Mouse (Mus musculus) kidney, postnatal 0 days (tissue): ENCODE data around the gene F5. TPM values are rescaled to one million over a fixed set of nuclear protein-coding genes. Genes with fewer than 3 reads are reported as not detected.

Experiments
- ATAC-seq: fragments of 200-750 bp; cut with Nextera tagmentation; replicated peaks from 2 replicates; pipeline ENCODE4 v1.8.0; 2017; ENCODE audit warnings: low read depth, moderate number of reproducible peaks, moderate TSS enrichment, moderate library complexity; ENCODE audit not compliant: low FRiP score
- DNase-seq: peaks from one replicate; pipeline ENCODE4 v3.0.0-alpha.2; 2016; ENCODE audit warnings: low spot score
- H3K27ac ChIP-seq: fragments of 300-500 bp; sonication (generic); 2 replicates; pipeline ENCODE4 v1.5.1; 2014; ENCODE audit warnings: mild to moderate bottlenecking
- H3K27me3 ChIP-seq: fragments of 300-500 bp; sonication (generic); 2 replicates; pipeline ENCODE4 v1.6.1; 2014; ENCODE audit warnings: low read length, mixed read lengths; ENCODE audit not compliant: insufficient read depth
- H3K36me3 ChIP-seq: fragments of 300-500 bp; sonication (generic); 2 replicates; pipeline ENCODE4 v1.6.1; 2014; ENCODE audit warnings: low read length, mixed read lengths; ENCODE audit not compliant: insufficient read depth
- H3K4me1 ChIP-seq: fragments of 300-500 bp; sonication (generic); replicated peaks from 2 replicates; pipeline ENCODE4 v1.6.1; 2014; ENCODE audit warnings: antibody characterized with exemption, low read length, mixed read lengths; ENCODE audit not compliant: insufficient read depth
- H3K4me2 ChIP-seq: fragments of 300-500 bp; sonication (generic); 2 replicates; pipeline ENCODE4 v1.6.1; 2014; ENCODE audit warnings: mild to moderate bottlenecking, low read length, moderate library complexity, mixed read lengths
- H3K4me3 ChIP-seq: fragments of 300-500 bp; sonication (generic); replicated peaks from 2 replicates; pipeline ENCODE4 v1.5.1; 2014; ENCODE audit warnings: low read depth, low read length
- H3K9ac ChIP-seq: fragments of 300-500 bp; sonication (generic); 2 replicates; pipeline ENCODE4 v1.6.1; 2014; ENCODE audit warnings: low read depth, low read length
- H3K9me3 ChIP-seq: fragments of 300-500 bp; sonication (generic); replicated peaks from 2 replicates; pipeline ENCODE4 v1.6.1; 2016; ENCODE audit warnings: low read length, inconsistent platforms, mixed read lengths
- CTCF ChIP-seq: IDR thresholded peaks from 2 replicates; pipeline ENCODE4 v1.5.1; 2016; ENCODE audit warnings: antibody characterized with exemption, low read depth, mild to moderate bottlenecking, moderate library complexity
- WGBS: fragments of 180-500 bp; shearing (Covaris S2); extraction: QIAGEN DNeasy Blood & Tissue Kit; methylation state at CpG from one replicate; pipeline ENCODE4 v1.1.7; 2014; 5-methylcytosine and 5-hydroxymethylcytosine counted together
- polyA plus RNA-seq: library from polyadenylated mRNA; unstranded; fragments of >200 nt; fragmentation: Nextera tagmentation; extraction: Ambion mirVana; gene quantifications from 2 replicates; pipeline ENCODE4 v1.2.1, GENCODE M21; 2015

The F5 gene
- polyA plus RNA-seq, 1 experiment from 2014 or later: 0.21 TPM

DNA sequence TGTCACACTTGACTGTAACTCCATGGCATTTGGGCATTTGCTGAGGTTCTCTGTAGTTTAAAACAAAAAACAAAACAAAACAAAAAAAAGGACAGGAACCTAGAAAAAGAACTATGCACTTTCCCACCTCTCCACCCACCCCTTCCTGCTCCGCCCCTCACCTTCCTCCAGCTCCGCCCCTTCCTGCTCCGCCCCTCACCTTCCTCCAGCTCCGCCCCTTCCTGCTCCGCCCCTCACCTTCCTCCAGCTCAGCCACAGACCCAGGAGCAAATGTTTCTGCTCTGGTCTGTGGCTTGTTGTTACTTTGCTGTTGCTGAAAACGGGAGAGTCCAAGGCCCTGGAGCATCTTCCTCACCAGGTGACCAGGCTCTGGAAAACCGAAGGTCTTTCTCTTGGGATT, 2.6 kb upstream of the F5 start:
- no peaks in the 10 kb centered on the region for H3K27me3 ChIP-seq
- 0 out of 2 replicates have a peak, but pooled peaks cover 6% of the 10 kb centered on the region for H3K4me1 ChIP-seq
- H3K27ac ChIP-seq: no peak overlapping the region
- H3K4me3 ChIP-seq: no peak overlapping the region
- ATAC-seq: no peak
- no peaks in the 10 kb centered on the region for H3K36me3 ChIP-seq
- no peak overlapping the region for H3K9ac ChIP-seq
- TF ChIP-seq CTCF: no peak
- WGBS: 97% methylated on average over 7 of the region's 7 CpGs
- no peak for DNase-seq
- no peak overlapping the region for H3K4me2 ChIP-seq
- no peaks in the 10 kb centered on the region for H3K9me3 ChIP-seq

DNA sequence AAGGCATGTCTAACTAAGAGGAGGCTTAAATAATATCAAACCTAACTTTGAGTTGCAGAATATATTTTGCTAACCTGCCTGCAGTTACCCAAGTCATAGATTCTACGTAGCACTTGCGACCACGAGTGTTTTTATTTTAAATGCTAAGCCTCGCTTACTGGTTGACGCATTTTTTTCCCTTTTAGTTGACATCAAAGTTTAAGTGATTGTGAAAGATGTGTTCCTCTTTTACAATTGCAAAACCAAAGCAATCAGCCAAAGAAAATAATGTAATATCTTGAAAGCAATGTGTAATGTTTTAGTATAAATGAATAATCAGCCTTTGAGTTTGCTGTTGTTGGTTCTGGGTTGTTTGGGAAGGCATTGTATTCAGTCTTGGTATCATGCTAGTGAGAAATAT, 1.2 kb downstream of the F5 start:
- Histone ChIP-seq H3K4me1 (0 out of 2 replicates have a peak, but pooled peaks cover 6% of the 10 kb centered on the region), H3K9ac (no peak overlapping the region), H3K27me3 (no peaks in the 10 kb centered on the region), H3K27ac (no peak overlapping the region), H3K9me3 (no peaks in the 10 kb centered on the region), H3K36me3 (no peaks in the 10 kb centered on the region), H3K4me3 (no peak overlapping the region), H3K4me2 (no peak overlapping the region)
- WGBS: 80% methylated on average over 5 of the region's 5 CpGs
- DNase-seq (no peak), ATAC-seq (no peak)
- no peak for TF ChIP-seq CTCF

DNA sequence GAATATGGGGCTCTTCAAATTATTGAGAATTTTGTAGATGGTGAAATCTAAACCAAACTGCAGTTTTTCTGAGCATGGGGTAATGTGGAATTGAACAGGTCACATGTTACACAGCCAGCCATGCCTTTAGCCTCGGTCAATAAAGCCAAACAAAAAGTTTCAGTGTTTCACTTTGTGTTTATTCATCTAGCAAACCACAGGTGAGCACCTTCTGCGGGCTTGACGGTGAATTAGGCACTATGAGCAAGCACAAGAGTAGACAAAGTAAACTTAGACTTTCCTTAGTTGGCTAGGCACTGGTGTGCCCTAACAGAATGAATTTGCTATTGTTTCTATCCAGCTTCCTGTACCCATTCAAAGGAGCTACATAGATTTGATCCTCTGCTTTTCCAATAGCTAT, 3.3 kb downstream of the F5 start:
- ATAC-seq (no peak), DNase-seq (no peak)
- H3K4me3 ChIP-seq: no peak overlapping the region
- 59% methylated on average over 3 of the region's 3 CpGs for WGBS
- 0 out of 2 replicates have a peak, but pooled peaks cover 6% of the 10 kb centered on the region for H3K4me1 ChIP-seq
- no peak overlapping the region for H3K27ac ChIP-seq
- no peaks in the 10 kb centered on the region for H3K27me3 ChIP-seq
- no peak overlapping the region for H3K9ac ChIP-seq
- no peaks in the 10 kb centered on the region for H3K9me3 ChIP-seq
- no peak for TF ChIP-seq CTCF
- no peaks in the 10 kb centered on the region for H3K36me3 ChIP-seq
- H3K4me2 ChIP-seq: no peak overlapping the region

DNA sequence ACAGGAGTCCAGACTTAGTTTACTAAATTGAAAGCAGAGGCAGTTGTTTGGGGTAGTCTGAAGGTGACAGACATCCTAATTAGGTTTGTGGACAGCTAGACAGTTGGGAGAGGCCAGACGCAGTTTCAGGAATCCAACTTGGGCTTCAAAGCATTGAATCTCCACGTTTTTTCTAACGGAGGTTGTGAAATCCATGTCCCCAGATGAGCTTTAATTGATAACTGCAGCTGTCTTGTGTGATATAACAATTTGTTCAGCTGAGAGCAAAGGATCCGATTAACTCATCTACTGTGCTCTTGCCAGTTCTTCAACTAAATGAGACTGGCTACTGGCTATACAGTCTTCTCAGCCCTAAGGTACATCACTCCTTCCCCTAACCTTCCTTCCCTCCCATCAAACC, 6.9 kb downstream of the F5 start:
- TF ChIP-seq CTCF: no peak
- no peak overlapping the region for H3K9ac ChIP-seq
- H3K36me3 ChIP-seq: no peaks in the 10 kb centered on the region
- H3K4me2 ChIP-seq: no peak overlapping the region
- H3K4me1 ChIP-seq: no peaks in the 10 kb centered on the region
- no peak for ATAC-seq
- H3K27ac ChIP-seq: no peak overlapping the region
- H3K27me3 ChIP-seq: no peaks in the 10 kb centered on the region
- WGBS: 58% methylated on average over 4 of the region's 4 CpGs
- H3K4me3 ChIP-seq: no peak overlapping the region
- H3K9me3 ChIP-seq: no peaks in the 10 kb centered on the region
- DNase-seq: no peak

DNA sequence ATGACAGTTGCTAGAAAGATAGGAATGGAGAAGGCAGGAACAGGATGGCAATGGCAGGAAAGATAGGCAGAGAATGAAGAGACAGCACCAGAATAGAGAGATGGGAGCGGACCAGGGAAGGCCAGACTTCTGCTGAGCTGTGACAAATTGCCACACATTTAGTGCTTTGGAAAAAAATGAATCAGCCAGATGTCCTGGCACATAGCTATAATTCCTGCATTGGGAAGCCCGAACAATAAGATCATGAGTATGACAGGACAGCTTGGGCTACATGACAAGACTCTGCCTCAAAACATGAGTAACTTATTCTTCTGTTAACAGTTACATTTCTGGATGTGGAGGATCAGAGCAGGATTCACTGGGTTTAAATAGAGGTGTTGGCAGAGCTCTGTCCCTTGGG, 8.1 kb downstream of the F5 start:
- WGBS: 87% methylated on average over 2 of the region's 2 CpGs
- no peaks in the 10 kb centered on the region for H3K9me3 ChIP-seq
- H3K4me1 ChIP-seq: no peaks in the 10 kb centered on the region
- no peak for ATAC-seq
- no peaks in the 10 kb centered on the region for H3K36me3 ChIP-seq
- no peaks in the 10 kb centered on the region for H3K27me3 ChIP-seq
- no peak overlapping the region for H3K4me2 ChIP-seq
- H3K27ac ChIP-seq: no peak overlapping the region
- TF ChIP-seq CTCF: no peak
- H3K4me3 ChIP-seq: no peak overlapping the region
- no peak overlapping the region for H3K9ac ChIP-seq
- no peak for DNase-seq

DNA sequence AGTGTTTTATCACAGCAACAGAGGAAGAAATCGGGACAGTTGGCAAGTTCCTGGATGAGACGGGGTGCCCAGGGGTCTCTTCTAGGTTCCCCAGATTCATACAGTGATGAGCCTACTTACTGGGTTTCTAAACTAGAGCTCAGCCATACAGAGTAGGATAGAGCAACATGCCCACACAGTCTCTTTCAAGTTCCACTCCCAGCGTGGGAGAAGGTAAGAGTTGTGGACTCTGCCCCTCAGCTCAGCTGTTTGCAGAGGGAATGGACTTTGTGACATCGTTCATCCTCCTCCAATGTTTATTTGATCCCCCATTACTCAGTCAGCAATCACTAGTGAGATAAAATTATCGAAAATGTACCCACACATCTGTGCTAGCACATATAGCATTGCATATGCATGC, 11.1 kb downstream of the F5 start:
- no peaks in the 10 kb centered on the region for H3K4me1 ChIP-seq
- no peaks in the 10 kb centered on the region for H3K27me3 ChIP-seq
- DNase-seq (no peak), ATAC-seq (no peak)
- H3K9ac ChIP-seq: no peak overlapping the region
- WGBS: 59% methylated on average over 5 of the region's 5 CpGs
- no peak overlapping the region for H3K27ac ChIP-seq
- no peaks in the 10 kb centered on the region for H3K9me3 ChIP-seq
- no peak for TF ChIP-seq CTCF
- H3K36me3 ChIP-seq: no peaks in the 10 kb centered on the region
- no peak overlapping the region for H3K4me3 ChIP-seq
- H3K4me2 ChIP-seq: no peak overlapping the region

DNA sequence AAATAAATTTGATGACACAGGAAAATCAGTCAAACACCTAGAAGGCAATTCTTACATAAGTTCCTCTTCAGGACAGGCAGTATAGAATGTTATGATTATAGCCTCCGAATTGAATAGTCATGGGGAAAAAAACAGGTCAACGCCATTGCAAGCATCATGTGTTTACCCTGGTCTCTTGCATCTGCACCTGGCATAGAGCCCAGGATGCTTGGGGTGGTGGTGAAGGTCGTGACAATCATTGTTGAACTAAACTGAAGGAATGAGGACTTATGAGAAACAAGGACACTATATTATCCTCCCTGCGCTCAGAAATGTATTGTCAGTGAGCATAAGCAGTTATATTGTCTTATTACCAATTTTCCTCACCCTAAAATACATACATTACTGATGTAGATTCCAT, 17.2 kb downstream of the F5 start:
- no peak for ATAC-seq

More for the DNA sequence above, 17.2 kb downstream of the F5 start:
- Histone ChIP-seq H3K4me3 (no peak overlapping the region), H3K36me3 (no peaks in the 10 kb centered on the region), H3K4me2 (no peak overlapping the region), H3K9me3 (no peaks in the 10 kb centered on the region), H3K27me3 (no peaks in the 10 kb centered on the region), H3K27ac (no peak overlapping the region), H3K4me1 (no peaks in the 10 kb centered on the region), H3K9ac (no peak overlapping the region)
- no peak for DNase-seq
- TF ChIP-seq CTCF: no peak
- WGBS: 74% methylated on average over 4 of the region's 4 CpGs
